Mouse (Mus musculus) cerebellum, adult 2 months (tissue): ENCODE data around the gene Vcp. TPM values are rescaled to one million over a fixed set of nuclear protein-coding genes. Genes with fewer than 3 reads are reported as not detected.

Experiments used
- DNase-seq, 2 experiments: peaks; one replicate each; pipeline ENCODE4 v3.0.0; 2021
- H3K27ac ChIP-seq: fragments of 200-500 bp; 2 replicates; pipeline ENCODE4 v1.5.1; 2012; ENCODE audit warnings: low read length, control low read depth, inconsistent platforms; ENCODE audit not compliant: insufficient read depth
- H3K27me3 ChIP-seq: fragments of 200-500 bp; 2 replicates; pipeline ENCODE4 v1.6.1; 2012; ENCODE audit warnings: inconsistent platforms, mild to moderate bottlenecking, low read length, moderate library complexity; ENCODE audit not compliant: control insufficient read depth, insufficient read depth
- H3K4me1 ChIP-seq: fragments of 200-500 bp; 2 replicates; pipeline ENCODE4 v1.6.1; 2011; ENCODE audit warnings: low read length; ENCODE audit not compliant: control insufficient read depth, insufficient read depth
- H3K4me3 ChIP-seq: fragments of 200-500 bp; replicated peaks from 2 replicates; pipeline ENCODE3; 2011; ENCODE audit warnings: mild to moderate bottlenecking, low read depth, low read length, control low read depth; ENCODE audit not compliant: insufficient read depth
- CTCF ChIP-seq: fragments of 200-500 bp; IDR thresholded peaks from 2 replicates; pipeline ENCODE4 v1.5.1; 2011; ENCODE audit warnings: low read depth, mild to moderate bottlenecking, control low read depth, low read length, moderate library complexity, borderline replicate concordance; ENCODE audit not compliant: insufficient read depth
- POLR2A ChIP-seq: fragments of 200-500 bp; IDR thresholded peaks from 2 replicates; pipeline ENCODE4 v1.6.1; 2011; ENCODE audit warnings: low read length, control low read depth, borderline replicate concordance; ENCODE audit not compliant: insufficient read depth
- WGBS: fragments of 180-500 bp; shearing (Covaris S2); methylation state at CpG from one replicate; pipeline ENCODE4 v1.1.7; 2018; 5-methylcytosine and 5-hydroxymethylcytosine counted together
- polyA plus RNA-seq: library from polyadenylated mRNA; depleted of rRNA; stranded (reverse); fragments of >200 nt; gene quantifications from 2 replicates; pipeline ENCODE4 v1.2.3, GENCODE M21; 2012

Gene Vcp
- polyA plus RNA-seq, 1 experiment, result 196 TPM

DNA sequence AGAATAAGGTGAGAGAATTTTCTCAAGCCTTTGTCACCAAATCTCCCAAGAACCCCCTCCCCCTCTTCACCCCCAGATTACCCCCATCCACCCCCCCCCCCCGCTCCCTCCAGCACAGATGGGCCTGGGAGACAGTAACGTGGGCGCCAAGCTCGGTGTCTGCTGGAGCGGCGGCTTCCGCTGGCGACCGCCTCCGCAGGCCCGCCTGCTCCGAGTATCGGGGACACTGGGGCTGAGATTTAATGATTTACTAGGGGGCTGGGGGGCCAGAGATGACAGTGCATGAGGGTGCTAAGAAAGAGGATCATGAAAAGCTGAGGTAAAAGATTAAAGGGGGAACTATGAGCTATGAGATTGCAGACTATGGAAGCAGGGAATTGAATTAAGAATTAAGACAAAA lies 51.8 kb downstream of the Vcp start:
- DNase-seq, result no peak
- Histone ChIP-seq H3K4me3 (no peak overlapping the region), H3K27ac (no peak overlapping the region), H3K4me1 (peaks cover 30% of the 10 kb centered on the region), H3K27me3 (no peaks in the 10 kb centered on the region)
- TF ChIP-seq CTCF (no peak), POLR2A (no peak)
- WGBS, result 11% methylated on average over 13 of the region's 13 CpGs

DNA sequence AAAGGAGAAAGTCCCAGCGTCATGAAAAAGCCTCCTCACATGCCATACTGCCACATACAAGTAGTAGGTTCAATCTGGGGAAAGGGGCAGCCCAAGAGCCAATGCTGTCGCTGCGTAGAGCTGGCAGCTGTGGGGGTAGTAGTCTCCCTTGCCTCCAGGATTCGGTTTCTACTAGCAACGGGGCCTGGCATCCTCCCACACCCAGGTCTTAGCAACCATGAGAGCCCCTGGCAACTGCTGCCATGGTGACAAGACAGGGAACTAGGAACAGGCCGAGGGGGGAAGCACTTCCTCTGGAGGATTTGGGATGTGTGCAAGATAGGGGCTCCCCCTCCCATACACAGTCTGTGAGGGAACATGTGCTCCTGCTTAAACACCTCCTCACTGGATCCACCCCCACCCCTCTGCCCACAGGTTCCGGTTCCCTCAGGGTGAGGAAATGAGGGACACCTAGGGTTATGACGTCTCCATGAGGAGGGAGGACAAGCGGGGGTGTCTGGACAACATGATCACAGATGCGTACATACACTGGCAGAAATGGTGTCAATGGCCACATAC lies 53.5 kb downstream of the Vcp start:
- H3K27me3 ChIP-seq, result no peaks in the 10 kb centered on the region
- peaks cover 13% of the 10 kb centered on the region for H3K4me1 ChIP-seq
- 60% methylated on average over 10 of the region's 10 CpGs for WGBS
- TF ChIP-seq CTCF (no peak), POLR2A (no peak)
- no peak overlapping the region for H3K4me3 ChIP-seq
- DNase-seq, result no peak
- no peak overlapping the region for H3K27ac ChIP-seq

DNA sequence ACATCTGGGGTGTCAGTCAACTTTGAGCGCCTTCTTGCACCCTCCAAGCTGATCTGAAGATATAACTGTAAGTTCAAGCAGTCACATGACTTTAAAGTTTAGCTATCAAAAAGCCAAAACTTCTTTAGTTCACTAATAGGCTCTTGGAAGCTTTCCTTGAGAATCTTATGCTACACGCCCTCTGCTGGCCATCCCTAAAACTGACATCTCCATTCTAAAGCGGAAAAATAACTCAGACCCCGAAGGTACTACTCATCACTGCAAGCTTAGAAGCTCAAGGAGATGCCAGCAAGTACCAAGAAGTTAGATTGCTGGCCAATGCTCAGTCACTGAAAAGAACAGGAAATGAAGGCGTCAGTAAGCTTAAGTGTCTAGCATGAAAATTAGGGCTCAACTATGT lies 54.4 kb downstream of the Vcp start:
- 0 out of 2 replicates have a peak, but pooled peaks have one; percentile 10 for TF ChIP-seq CTCF
- TF ChIP-seq POLR2A, result no peak
- DNase-seq, result peak; percentile 51 to 61
- H3K4me3 ChIP-seq, result no peak overlapping the region
- no peaks in the 10 kb centered on the region for H3K27me3 ChIP-seq
- WGBS, result 6% methylated on average over 5 of the region's 5 CpGs
- H3K4me1 ChIP-seq, result peaks cover 4% of the 10 kb centered on the region
- H3K27ac ChIP-seq, result no peak overlapping the region

DNA sequence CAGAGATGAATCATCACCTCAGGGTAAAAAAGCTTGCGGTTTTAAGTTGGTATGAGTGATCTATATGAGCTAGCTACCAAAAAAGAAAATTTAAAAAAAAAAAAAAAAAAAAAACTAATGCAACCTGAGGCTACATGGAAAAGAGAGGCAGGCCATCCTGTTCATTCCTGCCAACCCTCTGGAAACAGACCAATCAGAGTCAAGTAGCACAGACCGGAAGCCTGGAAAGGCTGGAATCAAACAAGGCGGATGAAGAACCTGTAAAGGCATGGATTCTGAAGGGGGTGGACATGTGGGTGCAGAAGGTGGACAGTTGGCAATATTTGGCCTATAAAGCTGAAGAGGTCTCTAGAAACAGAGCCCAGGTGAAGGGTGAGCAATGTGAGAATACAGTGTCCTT lies 54.9 kb downstream of the Vcp start:
- no peaks in the 10 kb centered on the region for H3K27me3 ChIP-seq
- no peak overlapping the region for H3K27ac ChIP-seq
- no peak for TF ChIP-seq CTCF
- TF ChIP-seq POLR2A, result no peak
- peaks cover 2% of the 10 kb centered on the region for H3K4me1 ChIP-seq
- WGBS, result 81% methylated on average over 3 of the region's 3 CpGs
- no peak overlapping the region for H3K4me3 ChIP-seq
- no peak for DNase-seq

DNA sequence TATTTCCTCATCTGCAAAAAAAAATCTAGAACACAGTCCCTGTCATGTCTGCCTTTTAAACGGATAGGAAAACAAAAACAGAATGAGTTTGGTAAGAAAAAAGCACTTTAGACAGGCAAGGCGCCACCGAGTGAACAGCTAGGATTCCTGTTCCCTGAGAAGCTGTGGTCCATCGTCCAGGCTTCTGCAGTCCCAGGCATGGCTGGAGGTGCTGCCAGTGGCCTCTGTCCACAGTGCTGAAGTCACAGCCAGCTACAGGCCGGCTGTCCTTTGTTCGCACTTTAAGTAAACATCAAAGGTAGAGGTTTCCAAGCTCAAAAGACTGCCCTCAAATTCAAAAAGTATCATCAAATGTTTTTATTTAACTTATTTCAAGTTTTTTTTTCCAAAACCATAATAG lies 55.3 kb downstream of the Vcp start:
- H3K4me1 ChIP-seq, result peaks cover 2% of the 10 kb centered on the region
- no peak for TF ChIP-seq CTCF
- no peak for TF ChIP-seq POLR2A
- H3K27ac ChIP-seq, result no peak overlapping the region
- WGBS, result 45% methylated on average over 6 of the region's 6 CpGs
- no peak for DNase-seq
- no peak overlapping the region for H3K4me3 ChIP-seq
- H3K27me3 ChIP-seq, result no peaks in the 10 kb centered on the region

DNA sequence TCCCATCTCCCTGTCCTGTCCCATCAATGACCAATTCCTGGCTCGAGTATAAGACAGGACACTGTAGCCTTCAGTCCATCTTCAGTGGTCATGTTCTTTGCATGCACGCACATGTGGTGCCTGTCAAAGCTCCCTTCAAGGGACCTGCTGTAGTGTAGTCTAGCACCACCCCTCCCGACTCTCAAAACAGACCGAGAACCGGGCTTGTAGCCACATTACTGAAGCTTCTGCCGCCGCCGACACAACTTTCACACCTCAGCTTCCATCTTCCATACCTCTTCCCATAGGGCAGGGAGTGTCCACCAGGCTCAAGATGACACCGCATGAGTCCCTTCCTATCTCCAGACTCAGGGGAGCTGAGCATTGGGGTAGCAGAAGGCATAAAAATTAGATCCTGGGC lies 56.1 kb downstream of the Vcp start:
- Histone ChIP-seq H3K27me3 (no peaks in the 10 kb centered on the region), H3K27ac (no peak overlapping the region), H3K4me3 (no peak overlapping the region), H3K4me1 (peaks cover 2% of the 10 kb centered on the region)
- TF ChIP-seq POLR2A (no peak), CTCF (no peak)
- WGBS, result 79% methylated on average over 9 of the region's 9 CpGs
- DNase-seq, result no peak

DNA sequence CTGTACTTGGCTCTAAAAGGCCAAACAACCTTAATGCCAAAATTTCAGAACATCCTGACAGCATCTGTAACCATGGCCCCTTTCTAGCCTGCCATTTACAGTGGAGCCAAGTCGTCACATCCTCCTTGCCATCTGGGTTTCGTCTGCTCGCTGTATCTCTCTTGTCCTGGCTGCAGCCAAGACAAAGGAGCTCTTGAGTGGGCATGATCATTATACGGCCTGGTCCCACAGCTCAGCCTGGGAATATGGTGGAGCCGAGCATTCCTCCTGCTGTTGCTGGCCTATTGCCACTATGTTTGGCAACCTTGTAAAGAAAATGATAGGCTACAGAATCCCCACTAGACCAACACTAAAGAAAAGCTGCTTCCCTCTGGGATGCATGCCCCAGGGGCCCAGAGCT lies 57.0 kb downstream of the Vcp start:
- Histone ChIP-seq H3K4me3 (no peak overlapping the region), H3K27ac (no peak overlapping the region), H3K4me1 (peaks cover 2% of the 10 kb centered on the region), H3K27me3 (no peaks in the 10 kb centered on the region)
- TF ChIP-seq CTCF (no peak), POLR2A (no peak)
- DNase-seq, result no peak
- 43% methylated on average over 5 of the region's 5 CpGs for WGBS

DNA sequence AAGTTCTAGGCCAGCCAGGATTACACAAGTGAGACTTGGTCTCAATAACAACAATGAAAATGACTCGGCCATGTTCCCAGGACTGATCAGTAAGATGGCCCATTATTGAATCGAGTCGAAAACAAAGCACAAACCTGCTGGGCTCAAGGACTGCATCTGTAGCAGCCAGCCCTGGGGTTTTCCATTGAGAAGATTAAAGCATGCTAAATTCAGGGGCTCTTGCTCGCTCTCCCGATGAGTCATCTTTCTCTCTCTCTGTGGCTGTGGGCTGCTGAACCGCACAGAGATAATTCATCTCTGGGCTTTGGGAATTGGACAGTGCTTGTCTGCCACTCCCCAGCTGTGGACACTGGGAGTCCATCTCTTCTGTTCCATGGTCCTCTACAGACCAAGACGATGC lies 58.9 kb downstream of the Vcp start:
- H3K4me1 ChIP-seq, result peaks cover 2% of the 10 kb centered on the region; the same call in 1 of the 2 replicates
- H3K27me3 ChIP-seq, result no peaks in the 10 kb centered on the region
- H3K4me3 ChIP-seq, result no peak overlapping the region
- TF ChIP-seq POLR2A, result no peak
- TF ChIP-seq CTCF, result no peak
- no peak for DNase-seq
- WGBS, result 67% methylated on average over 7 of the region's 7 CpGs
- no peak overlapping the region for H3K27ac ChIP-seq

DNA sequence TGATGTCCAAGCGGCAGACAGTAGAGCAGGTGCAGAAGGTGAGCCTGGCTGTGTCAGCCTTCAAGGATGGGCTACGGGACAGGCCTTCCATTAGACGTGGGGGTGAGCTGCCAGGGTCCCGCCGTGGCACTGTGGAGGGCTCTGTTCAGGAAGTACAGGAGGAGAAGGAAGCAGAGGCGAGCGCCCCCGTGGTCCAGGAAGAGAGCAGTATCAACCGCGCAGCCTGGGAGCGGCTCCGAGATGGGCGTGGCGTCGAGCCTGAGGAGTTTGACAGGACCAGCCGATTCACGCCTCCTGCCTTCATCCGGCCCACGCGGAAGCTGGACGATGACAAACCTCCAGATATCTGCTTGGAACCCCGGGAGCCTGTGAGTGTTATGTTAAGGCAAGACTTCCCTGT lies 66.7 kb downstream of the Vcp start:
- 15% methylated on average over 22 of the region's 22 CpGs for WGBS
- no peak for TF ChIP-seq CTCF
- TF ChIP-seq POLR2A, result no peak
- Histone ChIP-seq H3K4me1 (no peaks in the 10 kb centered on the region), H3K4me3 (no peak overlapping the region), H3K27ac (no peak overlapping the region), H3K27me3 (no peaks in the 10 kb centered on the region)
- peak in 1 of 2 experiments; percentile 24 for DNase-seq
